In the genomic region with DNA sequence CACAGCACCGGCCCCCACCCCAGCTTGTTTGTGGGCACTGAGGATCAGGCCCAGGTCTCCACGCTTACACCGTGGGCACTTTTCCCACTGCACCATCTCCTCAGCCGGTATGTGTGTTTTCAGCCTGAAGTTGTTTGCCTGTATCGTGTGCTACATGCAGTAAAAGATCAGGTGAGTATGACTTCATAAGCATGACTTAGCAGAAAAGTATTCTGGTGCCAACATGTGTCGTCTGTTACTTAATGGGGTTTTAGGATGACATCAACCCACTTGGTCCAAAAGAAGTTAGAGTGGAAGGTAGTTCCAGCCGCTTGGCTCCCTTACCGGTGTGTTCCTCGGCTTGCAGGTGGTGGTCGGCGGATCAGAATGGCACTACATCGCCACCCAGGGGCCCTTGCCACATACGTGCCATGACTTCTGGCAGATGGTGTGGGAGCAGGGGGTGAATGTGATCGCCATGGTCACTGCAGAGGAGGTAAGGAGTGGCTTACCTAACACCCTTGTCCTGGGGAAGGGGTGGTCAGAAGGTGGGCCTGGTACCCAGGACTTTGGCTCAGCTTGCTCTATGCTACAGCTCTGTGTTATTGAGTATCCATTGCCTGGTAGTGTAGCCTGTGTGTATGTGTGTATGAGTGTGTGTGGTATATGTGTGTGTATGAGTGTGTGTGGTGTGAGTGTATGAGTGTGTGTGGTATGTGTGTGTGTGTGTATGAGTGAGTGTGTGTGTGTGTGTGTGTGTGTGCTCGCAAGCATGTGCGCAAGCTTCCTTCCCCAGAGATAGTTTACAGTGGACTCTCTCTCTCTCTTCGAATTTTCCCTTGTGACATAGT, we compare ENCODE assay signal across 10 mouse cellular contexts.
DNase-seq lines count a peak whose midpoint lies in the region; ATAC-seq lines count a peak whose summit lies in the region.
"Had no signal": no experiment of that assay in that cellular context is flagged by ENCODE, and none has a peak within 500 bp of the region (broad histone marks: within the 10 kb centered on the region; RNA-seq: fewer than 3 reads in every experiment).

No protein-coding gene starts in this region.

- peaks cover 53% of the 10 kb centered on the region for H3K36me3 ChIP-seq in heart, embryonic 10.5 days
- H3K36me3 ChIP-seq in megakaryocyte, embryonic 14.5 days (replicated peaks; ENCODE audit: low read length), result no peaks in the 10 kb centered on the region
- no peaks in the 10 kb centered on the region for H3K36me3 ChIP-seq in liver, embryonic 13.5 days
- H3K36me3 ChIP-seq: G1E had no signal

- ATAC-seq in megakaryocyte, adult 5-6 weeks (ENCODE audit: poor library complexity, severe bottlenecking), result no peak
- ATAC-seq in liver, embryonic 13.5 days (ENCODE audit: low read depth), result peak; percentile 22; the same call in 1 of the 2 replicates

- H3K4me1 ChIP-seq in heart, embryonic 10.5 days, result peaks cover 19% of the 10 kb centered on the region
- peaks cover 53% of the 10 kb centered on the region for H3K4me1 ChIP-seq in megakaryocyte, embryonic 14.5 days
- H3K4me1 ChIP-seq in liver, embryonic 13.5 days (replicated peaks), result peaks cover 31% of the 10 kb centered on the region

- intact Hi-C loops in heart, postnatal 25 days (cut with DNase I), result loop anchor here (5.0 kb wide), 1 partner anchor 158 kb away; no protein-coding TSS in a partner anchor

- whole genome bisulfite sequencing in heart, embryonic 10.5 days, result 84% methylated on average over 17 of the region's 17 CpGs
- 76% methylated on average over 17 of the region's 17 CpGs for WGBS in liver, embryonic 13.5 days (ENCODE audit: insufficient replicate concordance)

- H3K4me2 ChIP-seq in liver, embryonic 13.5 days, result no peak overlapping the region

- H3K4me3 ChIP-seq in heart, embryonic 10.5 days, result no peak overlapping the region
- H3K4me3 ChIP-seq in megakaryocyte, embryonic 14.5 days (replicated peaks), result peak overlapping the region; percentile 46
- H3K4me3 ChIP-seq in liver, embryonic 13.5 days (replicated peaks), result no peak overlapping the region
- H3K4me3 ChIP-seq: forebrain, embryonic 10.5 days had no signal

- no peaks in the 10 kb centered on the region for H3K27me3 ChIP-seq in heart, embryonic 10.5 days (ENCODE audit: insufficient read depth, poor library complexity, severe bottlenecking)
- H3K27me3 ChIP-seq in megakaryocyte, embryonic 14.5 days (replicated peaks), result peaks cover 1% of the 10 kb centered on the region
- H3K27me3 ChIP-seq in liver, embryonic 13.5 days, result no peaks in the 10 kb centered on the region

- no peak for DNase-seq in heart, embryonic 10.5 days (ENCODE audit: low spot score)
- no peak for DNase-seq in heart, postnatal 25 days (ENCODE audit: low spot score)
- DNase-seq in liver, embryonic 13.5 days, result no peak
- DNase-seq in thymus, postnatal 36 days, result peak; percentile 55 to 65
- DNase-seq in left cerebral cortex, adult 9 months (ENCODE audit: low spot score in 2 of 2), result no peak
- no peak for DNase-seq in layer of hippocampus, postnatal 36 days

- H3K9ac ChIP-seq in liver, embryonic 13.5 days, result no peak overlapping the region

- H3K27ac ChIP-seq in heart, embryonic 10.5 days, result peak overlapping the region; percentile 64; the same call in 1 of the 2 replicates
- H3K27ac ChIP-seq in liver, embryonic 13.5 days, result peak overlapping the region; percentile 21; the same call in 1 of the 2 replicates
- H3K27ac ChIP-seq: forebrain, embryonic 10.5 days had no signal

- no peaks in the 10 kb centered on the region for H3K9me3 ChIP-seq in heart, embryonic 10.5 days
- H3K9me3 ChIP-seq in megakaryocyte, embryonic 14.5 days, result peaks cover 9% of the 10 kb centered on the region
- no peaks in the 10 kb centered on the region for H3K9me3 ChIP-seq in liver, embryonic 13.5 days (replicated peaks)
- H3K9me3 ChIP-seq: forebrain, embryonic 10.5 days had no signal

Comparison
In these comparisons a context has a peak if more than half of its experiments do, and no peak if none do; other contexts are left out.
1. DNase-seq: peak in thymus, postnatal 36 days (2 of 2); none in heart, embryonic 10.5 days (single experiment), heart, postnatal 25 days (single experiment), liver, embryonic 13.5 days (single experiment), left cerebral cortex, adult 9 months (0 of 2) and layer of hippocampus, postnatal 36 days (0 of 2).